Mouse (Mus musculus): ENCODE data around the gene Tmem132b.

Tmem132b gene

GRCm38 (mm10) chr5:125792643-125793042 lies 261.1 kb downstream of the Tmem132b start:
- no peak for DNase-seq

DNA sequence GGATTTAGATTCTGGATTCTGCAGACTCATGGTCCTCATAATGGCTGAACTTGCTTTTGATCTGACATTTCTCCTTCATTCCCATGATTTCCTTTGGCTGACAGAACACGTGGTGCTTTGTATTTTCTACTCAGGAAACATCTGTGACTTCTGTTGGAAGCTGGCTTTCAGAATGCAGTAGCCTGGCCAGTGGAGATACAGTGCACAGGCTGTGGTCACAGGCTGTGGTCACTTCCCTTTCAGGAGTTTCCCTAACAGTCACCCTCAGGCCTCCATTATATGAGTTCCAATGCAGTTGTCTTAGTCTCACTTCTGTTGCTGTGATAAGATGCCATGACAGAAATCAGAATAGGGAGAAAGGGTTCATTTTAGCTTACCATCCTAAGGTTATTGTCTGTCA lies 262.7 kb downstream of the Tmem132b start:
- DNase-seq, result no peak

- no peak for DNase-seq
These were observed 268.0 kb downstream of the Tmem132b start for GRCm38 (mm10) chr5:125799622-125800021.

GRCm38 (mm10) chr5:125800025-125800424 lies 268.5 kb downstream of the Tmem132b start:
- DNase-seq, result peak; percentile 10 to 38

GRCm38 (mm10) chr5:125802801-125803200 lies 271.2 kb downstream of the Tmem132b start:
- peak in 1 of 2 experiments; percentile 6 for DNase-seq

DNA sequence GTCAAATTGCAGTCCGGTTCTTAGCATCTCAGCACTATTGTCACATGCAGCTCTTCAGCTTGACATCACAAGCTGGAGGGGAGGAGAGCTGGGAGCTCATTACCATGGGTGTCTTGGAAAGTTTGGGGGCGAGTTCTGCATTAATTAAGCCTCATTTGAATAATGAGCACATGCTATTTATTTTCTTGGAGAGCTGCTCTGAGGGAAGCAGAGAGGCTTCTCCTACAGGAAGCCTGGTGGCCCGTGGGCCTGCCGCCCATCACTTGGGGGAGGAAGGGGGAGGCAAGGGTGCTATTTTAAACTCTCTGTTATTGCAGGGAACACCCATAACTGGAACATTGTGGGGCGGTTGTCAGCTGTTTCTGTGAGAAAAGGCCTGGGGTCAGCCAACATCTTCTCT lies 273.8 kb downstream of the Tmem132b start:
- DNase-seq, result no peak

GRCm38 (mm10) chr5:125807861-125808260 lies 276.3 kb downstream of the Tmem132b start:
- no peak for DNase-seq

DNA sequence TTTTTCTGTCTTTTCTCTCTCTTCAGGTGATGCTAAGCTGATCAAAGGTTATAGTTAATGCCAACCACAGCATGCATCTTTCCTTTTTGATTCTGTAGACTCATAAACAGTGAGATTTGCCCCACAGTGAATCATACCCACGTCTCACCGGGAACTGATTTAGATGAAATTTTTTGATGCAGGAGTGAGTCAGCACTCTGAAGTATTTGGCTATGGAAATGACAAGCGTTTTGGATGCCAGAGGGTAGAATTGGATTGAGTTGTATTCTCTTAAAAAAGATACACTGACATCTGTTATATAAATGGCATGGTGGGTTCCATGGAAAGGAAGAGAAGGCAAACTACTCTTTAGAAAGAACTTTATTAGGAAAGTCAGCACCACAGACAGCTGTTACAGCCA lies 297.8 kb downstream of the Tmem132b start:
- DNase-seq, result no peak

DNA sequence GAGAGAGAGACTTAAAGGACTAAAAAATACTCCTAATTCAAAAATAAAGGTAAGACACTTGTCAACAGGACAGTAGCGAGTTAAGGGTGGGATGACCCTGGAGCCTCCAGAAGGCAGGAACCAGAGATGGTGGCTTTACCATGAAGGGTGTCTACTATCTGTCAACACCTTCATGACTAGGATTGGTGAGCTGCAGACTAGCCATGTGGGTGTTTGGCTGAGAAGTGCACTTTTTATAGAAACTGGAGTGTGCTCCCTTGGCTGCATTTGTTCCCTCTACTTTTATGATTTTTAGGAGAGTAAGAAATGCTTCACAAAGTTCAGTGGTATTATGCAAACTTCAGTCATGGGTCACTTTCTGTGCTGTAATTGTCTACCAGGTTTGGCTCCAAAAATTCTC lies 304.3 kb downstream of the Tmem132b start:
- DNase-seq, result no peak

DNA sequence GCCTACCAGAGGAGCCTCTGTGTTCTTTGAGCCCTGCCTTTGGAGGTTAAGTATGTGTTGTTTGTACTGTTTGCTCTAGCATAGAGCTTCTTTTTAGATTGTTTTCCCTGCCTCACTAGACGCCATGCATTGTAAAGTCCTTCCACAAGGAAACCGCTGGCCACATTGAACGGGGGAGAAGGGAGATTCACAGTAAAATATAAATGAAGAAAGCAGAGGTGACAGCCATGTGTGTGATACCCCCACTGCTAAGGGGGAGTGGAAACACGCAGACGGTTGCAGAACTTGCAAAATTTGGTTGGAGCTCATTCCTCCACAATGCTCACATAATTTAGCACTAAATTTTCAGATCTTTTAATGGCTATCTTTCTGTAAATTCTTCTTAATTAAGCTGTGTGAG lies 305.2 kb downstream of the Tmem132b start:
- no peak for DNase-seq
